Mouse (Mus musculus) cerebellum, adult 8-10 months (tissue): ENCODE measurements at regions not wholly inside any gene's neighbourhood (a gene's known extent, or its start where the extent isn't known, plus 50 kb on each side); places are given as distances from the start of the nearest gene placed in this dataset.

Source experiments
- DNase-seq: peaks from one replicate; pipeline ENCODE4 v3.0.0; 2022

GRCm38 (mm10) chr10:119395048-119395447 is 58.6 kb upstream of the Grip1 start:
- no peak for DNase-seq

GRCm38 (mm10) chr10:119387924-119388323 is 65.7 kb upstream of the Grip1 start:
- no peak for DNase-seq

GRCm38 (mm10) chr10:119382257-119382656 is 71.4 kb upstream of the Grip1 start:
- no peak for DNase-seq

GRCm38 (mm10) chr10:119368566-119368965 is 85.1 kb upstream of the Grip1 start:
- no peak for DNase-seq

GRCm38 (mm10) chr10:119363616-119364015 is 90.0 kb upstream of the Grip1 start:
- DNase-seq: peak; percentile 9

GRCm38 (mm10) chr10:119358730-119359292 is 94.8 kb upstream of the Grip1 start:
- DNase-seq: no peak

GRCm38 (mm10) chr10:119342317-119343114 is 102.7 kb upstream of the Cand1 start:
- DNase-seq: no peak

GRCm38 (mm10) chr10:119340323-119340722 is 100.5 kb upstream of the Cand1 start:
- no peak for DNase-seq

- no peak for DNase-seq
Observed at GRCm38 (mm10) chr10:119326912-119327311, 87.1 kb upstream of the Cand1 start.

- no peak for DNase-seq
Observed at GRCm38 (mm10) chr10:119319953-119320352, 80.1 kb upstream of the Cand1 start.

- no peak for DNase-seq
Observed at GRCm38 (mm10) chr10:119318416-119318815, 78.6 kb upstream of the Cand1 start.

GRCm38 (mm10) chr10:119311578-119311977 is 71.7 kb upstream of the Cand1 start:
- no peak for DNase-seq

GRCm38 (mm10) chr10:119295740-119296139 is 55.9 kb upstream of the Cand1 start:
- DNase-seq: no peak

GRCm38 (mm10) chr10:119294454-119295149 is 54.7 kb upstream of the Cand1 start:
- no peak for DNase-seq

- DNase-seq: no peak
Observed at GRCm38 (mm10) chr10:119293372-119293771, 53.5 kb upstream of the Cand1 start.
